ENCODE assay signal across 8 mouse cellular contexts in the genomic region with DNA sequence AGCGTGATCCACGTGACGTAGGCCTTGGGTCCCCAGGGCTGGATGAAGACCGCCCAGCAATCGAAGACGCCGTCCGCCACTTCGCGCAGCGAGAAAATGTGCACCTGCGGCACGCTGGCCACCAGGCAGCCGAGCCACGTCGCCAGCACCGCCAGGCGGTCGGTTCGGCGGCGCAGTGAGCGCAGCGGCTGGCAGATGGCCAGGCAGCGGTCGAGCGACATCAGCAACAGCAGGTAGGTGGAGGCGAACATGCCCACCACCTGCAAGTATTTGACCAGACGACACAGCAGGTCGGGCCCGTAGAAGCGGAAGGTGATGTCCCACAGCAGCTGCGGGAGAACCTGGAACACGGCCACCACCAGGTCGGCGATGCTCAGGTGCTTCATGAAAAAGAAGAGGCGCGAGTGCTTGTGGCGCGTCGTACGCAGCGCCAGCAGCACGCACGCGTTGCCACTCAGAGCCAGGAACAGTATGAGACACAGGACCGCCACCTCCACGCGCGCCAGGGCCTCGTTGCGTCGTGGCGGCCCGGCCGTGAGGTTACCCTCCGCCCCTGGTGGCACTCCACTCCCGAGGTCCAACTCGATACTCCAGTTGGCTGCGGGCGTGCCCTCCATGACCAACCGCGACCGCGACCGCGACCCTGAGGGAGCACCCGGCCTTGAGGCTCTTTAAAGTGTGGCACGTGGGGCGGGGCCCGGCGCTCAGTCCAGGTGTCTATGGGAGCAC. TPM values are rescaled to one million over a fixed set of nuclear protein-coding genes. Genes with fewer than 3 reads are reported as not detected.
DNase-seq lines count a peak whose midpoint lies in the region; ATAC-seq and TF ChIP-seq lines count a peak whose summit lies in the region.

No protein-coding gene starts in this region.

- no peaks in the 10 kb centered on the region for H3K9me3 ChIP-seq in hindbrain, embryonic 14.5 days (ENCODE audit: control insufficient read depth, low read length)
- no peaks in the 10 kb centered on the region for H3K9me3 ChIP-seq in liver, postnatal 0 days (ENCODE audit: low read length)

- ATAC-seq in hindbrain, embryonic 14.5 days (ENCODE audit: low FRiP score) = peak; percentile 31
- ATAC-seq in liver, postnatal 0 days = peak; percentile 19; the same call in 1 of the 2 replicates
- no peak for ATAC-seq in frontal cortex, adult (ENCODE audit: low TSS enrichment)

- H3K36me3 ChIP-seq in hindbrain, embryonic 14.5 days (replicated peaks; ENCODE audit: control insufficient read depth, insufficient read depth) = no peaks in the 10 kb centered on the region
- H3K36me3 ChIP-seq in liver, postnatal 0 days (replicated peaks; ENCODE audit: insufficient read depth, low read length) = no peaks in the 10 kb centered on the region

- H3K9ac ChIP-seq in hindbrain, embryonic 14.5 days = peak overlapping the region; percentile 47; the same call in 1 of the 2 replicates
- H3K9ac ChIP-seq in liver, postnatal 0 days (replicated peaks) = no peak overlapping the region

- TF ChIP-seq CTCF in liver, postnatal 0 days (IDR thresholded peaks at IDR 0.05; ENCODE audit: low read depth) = no peak

- peaks cover 51% of the 10 kb centered on the region for H3K27me3 ChIP-seq in hindbrain, embryonic 14.5 days (ENCODE audit: control insufficient read depth, insufficient read depth, low read length)
- peaks cover 43% of the 10 kb centered on the region for H3K27me3 ChIP-seq in liver, postnatal 0 days (ENCODE audit: insufficient read depth, low read length)

- 4% methylated on average over 72 of the region's 72 CpGs for WGBS in hindbrain, embryonic 14.5 days
- WGBS in liver, postnatal 0 days (ENCODE audit: insufficient replicate concordance) = 5% methylated on average over 72 of the region's 72 CpGs

- H3K4me2 ChIP-seq in hindbrain, embryonic 14.5 days (replicated peaks) = peak overlapping the region; percentile 76
- peak overlapping the region; percentile 9; the same call in 1 of the 2 replicates for H3K4me2 ChIP-seq in liver, postnatal 0 days (ENCODE audit: low read depth, low read length)

- H3K27ac ChIP-seq in hindbrain, embryonic 14.5 days = no peak overlapping the region
- no peak overlapping the region for H3K27ac ChIP-seq in liver, postnatal 0 days (ENCODE audit: low read depth)

- H3K4me1 ChIP-seq in hindbrain, embryonic 14.5 days (replicated peaks; ENCODE audit: control insufficient read depth, insufficient read depth, low read length) = peaks cover 19% of the 10 kb centered on the region; the same call in 1 of the 2 replicates
- H3K4me1 ChIP-seq in liver, postnatal 0 days (ENCODE audit: insufficient read depth) = 0 out of 2 replicates have a peak, but pooled peaks cover 3% of the 10 kb centered on the region

- peak overlapping the region; percentile 34 for H3K4me3 ChIP-seq in hindbrain, embryonic 14.5 days (replicated peaks; ENCODE audit: low read length)
- H3K4me3 ChIP-seq in liver, postnatal 0 days (ENCODE audit: low read depth, low read length) = peak overlapping the region; percentile 17; the same call in 1 of the 2 replicates

- peak; percentile 48 for DNase-seq in adrenal gland, postnatal 10 days
- no peak for DNase-seq in adrenal gland, adult 8-10 months
- peak; percentile 7 for DNase-seq in thymus, postnatal 25 days
- DNase-seq in thymus, postnatal 36 days = no peak
- peak; percentile 64 for DNase-seq in hindbrain, embryonic 14.5 days (ENCODE audit: low spot score)
- no peak for DNase-seq in liver, postnatal 0 days
- DNase-seq in thymus, postnatal 14 days = no peak

- TF ChIP-seq EP300 in liver, postnatal 0 days (IDR thresholded peaks at IDR 0.05; ENCODE audit: low read depth) = no peak

RNA-seq across cellular contexts. Expression of a gene that starts 0.4 kb away (rescaled TPM):
- total RNA-seq in adrenal gland, postnatal 10 days (2021) = 10 to 100 TPM; 38.6 to 39.8 TPM
- 100 to 1,000 TPM in 2 of 4 experiments, 10 to 100 TPM in 2; 15.5 to 261 (median 124) TPM for total RNA-seq in adrenal gland, adult 8-10 months (2022)
- 1.6 and 1.9 TPM in 2 replicates for polyA plus RNA-seq in hindbrain, embryonic 14.5 days (2014; fragmentation: Nextera tagmentation; extraction: Ambion mirVana)
- polyA plus RNA-seq in liver, postnatal 0 days (2015; fragmentation: Nextera tagmentation; extraction: Ambion mirVana) = 0.02 TPM in 1 of 2 replicates, not detected in the other

RNA-seq across cellular contexts. Expression of a gene that starts 30.0 kb away (rescaled TPM):
- 10 to 100 TPM in 1 of 2 experiments, 1 to 10 TPM in 1; 4.2 to 11.3 TPM for total RNA-seq in adrenal gland, postnatal 10 days (2021)
- not detected for total RNA-seq in adrenal gland, adult 8-10 months (2022)
- polyA plus RNA-seq in hindbrain, embryonic 14.5 days (2014; fragmentation: Nextera tagmentation; extraction: Ambion mirVana) = 0.17 and 0.18 TPM in 2 replicates
- 0.15 and 1.6 TPM in 2 replicates for polyA plus RNA-seq in liver, postnatal 0 days (2015; fragmentation: Nextera tagmentation; extraction: Ambion mirVana)

Comparison
In these comparisons a context has a peak if more than half of its experiments do, and no peak if none do; other contexts are left out.
1. DNase-seq: peak in adrenal gland, postnatal 10 days (single experiment), thymus, postnatal 25 days (single experiment) and hindbrain, embryonic 14.5 days (single experiment); none in adrenal gland, adult 8-10 months (single experiment), thymus, postnatal 36 days (0 of 2), liver, postnatal 0 days (single experiment) and thymus, postnatal 14 days (single experiment).
2. RNA of a gene that starts 30.0 kb away (total RNA-seq): 4.2 to 11.3 TPM in adrenal gland, postnatal 10 days; not detected in adrenal gland, adult 8-10 months; every median in the first group is over 4 times any median in the second.